Mouse (Mus musculus) cortical plate, adult 2 months (tissue): ENCODE data around the gene Fbxl13. TPM values are rescaled to one million over a fixed set of nuclear protein-coding genes. Genes with fewer than 3 reads are reported as not detected.
A peak's percentile ranks its signal among the peaks of the same experiment; 100 is the strongest.

Experiments used
- H3K27ac ChIP-seq: fragments of 200-500 bp; 2 replicates; pipeline ENCODE4 v1.5.1; 2012; ENCODE audit warnings: low read length, control low read depth, inconsistent platforms; ENCODE audit not compliant: insufficient read depth
- H3K4me1 ChIP-seq: fragments of 200-500 bp; 2 replicates; pipeline ENCODE4 v1.6.1; 2011; ENCODE audit warnings: low read length; ENCODE audit not compliant: control insufficient read depth, insufficient read depth
- H3K4me3 ChIP-seq: fragments of 200-500 bp; 2 replicates; pipeline ENCODE4 v1.5.1; 2011; ENCODE audit warnings: mild to moderate bottlenecking, low read length, control low read depth; ENCODE audit not compliant: insufficient read depth
- CTCF ChIP-seq: fragments of 200-500 bp; IDR thresholded peaks from 2 replicates; pipeline ENCODE4 v1.5.1; 2011; ENCODE audit warnings: mild to moderate bottlenecking, control low read depth, low read length; ENCODE audit not compliant: insufficient read depth; ENCODE audit errors: extremely low read depth
- POLR2A ChIP-seq: fragments of 200-500 bp; IDR thresholded peaks from 2 replicates; pipeline ENCODE4 v1.6.1; 2011; ENCODE audit warnings: mild to moderate bottlenecking, low read length, control low read depth; ENCODE audit not compliant: insufficient read depth; ENCODE audit errors: extremely low read depth
- polyA plus RNA-seq: library from polyadenylated mRNA; depleted of rRNA; stranded (reverse); fragments of >200 nt; gene quantifications from 2 replicates; pipeline ENCODE4 v1.2.3, GENCODE M21; 2012

Fbxl13 gene
- polyA plus RNA-seq, 1 experiment, result 0.48 TPM

- Histone ChIP-seq H3K27ac (no peak overlapping the region), H3K4me1 (no peaks in the 10 kb centered on the region), H3K4me3 (no peak overlapping the region)
- TF ChIP-seq POLR2A (no peak), CTCF (no peak)
These were observed 57.8 kb downstream of the Fbxl13 start for GRCm38 (mm10) chr5:21587683-21588082.

DNA sequence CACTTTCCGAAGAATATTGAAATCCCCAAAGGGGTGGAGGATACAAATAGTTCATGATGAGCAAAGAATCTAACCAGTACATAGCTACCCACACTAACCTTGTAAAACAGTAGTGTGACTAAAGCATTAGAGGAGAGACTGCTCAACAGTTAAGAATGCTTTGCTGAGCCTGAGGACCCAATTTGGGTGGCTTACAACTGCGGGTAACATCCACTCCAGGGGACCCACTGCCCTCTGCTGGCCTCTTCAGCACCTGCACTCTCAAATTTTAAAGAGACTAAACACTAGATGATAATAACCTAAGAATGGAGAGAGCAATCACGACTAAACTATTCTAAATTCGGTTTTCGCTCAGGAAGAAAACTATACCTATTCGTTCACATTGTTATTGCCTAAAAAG, 58.7 kb downstream of the Fbxl13 start:
- Histone ChIP-seq H3K4me3 (no peak overlapping the region), H3K4me1 (no peaks in the 10 kb centered on the region), H3K27ac (no peak overlapping the region)
- TF ChIP-seq POLR2A (no peak), CTCF (peak; percentile 58)

GRCm38 (mm10) chr5:21578136-21578535, 67.3 kb downstream of the Fbxl13 start:
- H3K27ac ChIP-seq, result no peak overlapping the region
- no peak for TF ChIP-seq POLR2A
- no peak for TF ChIP-seq CTCF
- no peak overlapping the region for H3K4me3 ChIP-seq
- H3K4me1 ChIP-seq, result 0 out of 2 replicates have a peak, but pooled peaks cover 1% of the 10 kb centered on the region

DNA sequence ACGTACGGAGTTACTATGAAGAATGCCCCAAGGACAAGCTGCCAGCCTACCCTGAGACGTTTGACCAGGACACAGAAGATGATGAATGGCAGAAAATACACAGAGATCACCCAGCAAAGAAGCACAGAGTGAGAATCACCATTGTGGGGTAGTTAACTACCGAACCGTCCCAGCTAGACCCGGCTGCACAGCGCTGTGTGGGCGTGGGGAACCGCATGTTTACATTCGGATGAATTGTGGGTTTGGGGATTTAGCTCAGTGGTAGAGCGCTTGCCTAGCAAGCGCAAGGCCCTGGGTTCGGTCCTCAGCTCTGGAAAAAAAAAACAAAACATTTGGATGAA, 70.3 kb downstream of the Fbxl13 start:
- Histone ChIP-seq H3K4me3 (no peak overlapping the region), H3K4me1 (peaks cover 1% of the 10 kb centered on the region; the same call in 1 of the 2 replicates), H3K27ac (no peak overlapping the region)
- no peak for TF ChIP-seq CTCF
- TF ChIP-seq POLR2A, result no peak

- Histone ChIP-seq H3K4me3 (no peak overlapping the region), H3K4me1 (peaks cover 1% of the 10 kb centered on the region; the same call in 1 of the 2 replicates), H3K27ac (no peak overlapping the region)
- TF ChIP-seq CTCF (no peak), POLR2A (no peak)
These were observed 70.8 kb downstream of the Fbxl13 start for GRCm38 (mm10) chr5:21574386-21575209.

DNA sequence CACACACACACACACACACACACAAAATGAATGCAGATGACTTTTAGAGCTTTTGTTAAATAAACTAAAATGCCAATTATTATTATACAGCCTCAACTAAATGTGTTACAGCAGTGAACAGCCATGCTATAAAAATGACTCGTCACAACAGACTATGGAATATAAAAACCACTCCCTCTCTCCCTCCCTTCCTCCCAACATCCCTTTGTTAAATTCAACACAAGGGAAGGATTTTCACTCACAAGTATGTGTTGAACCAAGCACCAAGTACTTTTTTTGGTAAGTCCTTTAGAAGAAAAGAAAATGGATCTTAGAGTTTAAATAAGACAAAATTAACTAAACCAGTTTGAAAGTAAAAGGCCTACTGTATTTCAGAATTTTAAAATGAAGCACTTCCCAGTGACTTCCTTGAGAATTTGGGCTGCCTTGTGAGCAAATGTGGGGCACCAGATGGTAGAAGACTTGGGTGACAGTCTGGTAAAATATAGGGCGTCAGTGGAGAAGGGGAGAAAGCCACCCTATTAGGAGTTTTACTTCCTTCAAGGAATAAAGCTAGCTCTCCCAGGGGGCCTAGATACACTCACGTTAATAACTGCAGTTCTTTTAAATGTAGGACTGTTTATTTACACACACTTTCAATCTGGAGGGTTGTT, 72.5 kb downstream of the Fbxl13 start:
- TF ChIP-seq POLR2A (no peak), CTCF (no peak)
- no peak overlapping the region for H3K4me3 ChIP-seq
- peaks cover 1% of the 10 kb centered on the region; the same call in 1 of the 2 replicates for H3K4me1 ChIP-seq
- H3K27ac ChIP-seq, result no peak overlapping the region

DNA sequence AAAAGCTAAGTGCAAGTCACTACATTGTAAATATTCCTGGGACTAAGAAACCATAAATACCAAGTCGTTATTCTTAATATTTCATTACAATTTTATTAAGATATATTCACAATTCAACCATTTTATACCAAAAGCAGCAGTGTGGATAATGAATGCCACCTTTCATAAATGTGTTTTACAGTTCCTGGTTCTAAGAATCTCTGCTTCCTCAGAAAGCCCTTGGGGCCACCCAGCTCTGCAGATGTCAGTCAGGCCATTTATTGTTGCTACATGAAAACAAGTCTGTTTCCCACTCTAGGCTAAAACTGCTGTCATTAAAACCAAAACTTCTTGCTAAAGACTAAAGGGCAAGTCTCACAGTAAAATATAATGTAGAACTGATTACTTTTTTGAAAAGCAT, 77.7 kb downstream of the Fbxl13 start:
- Histone ChIP-seq H3K4me1 (peaks cover 4% of the 10 kb centered on the region), H3K4me3 (no peak overlapping the region), H3K27ac (no peak overlapping the region)
- no peak for TF ChIP-seq CTCF
- TF ChIP-seq POLR2A, result no peak

DNA sequence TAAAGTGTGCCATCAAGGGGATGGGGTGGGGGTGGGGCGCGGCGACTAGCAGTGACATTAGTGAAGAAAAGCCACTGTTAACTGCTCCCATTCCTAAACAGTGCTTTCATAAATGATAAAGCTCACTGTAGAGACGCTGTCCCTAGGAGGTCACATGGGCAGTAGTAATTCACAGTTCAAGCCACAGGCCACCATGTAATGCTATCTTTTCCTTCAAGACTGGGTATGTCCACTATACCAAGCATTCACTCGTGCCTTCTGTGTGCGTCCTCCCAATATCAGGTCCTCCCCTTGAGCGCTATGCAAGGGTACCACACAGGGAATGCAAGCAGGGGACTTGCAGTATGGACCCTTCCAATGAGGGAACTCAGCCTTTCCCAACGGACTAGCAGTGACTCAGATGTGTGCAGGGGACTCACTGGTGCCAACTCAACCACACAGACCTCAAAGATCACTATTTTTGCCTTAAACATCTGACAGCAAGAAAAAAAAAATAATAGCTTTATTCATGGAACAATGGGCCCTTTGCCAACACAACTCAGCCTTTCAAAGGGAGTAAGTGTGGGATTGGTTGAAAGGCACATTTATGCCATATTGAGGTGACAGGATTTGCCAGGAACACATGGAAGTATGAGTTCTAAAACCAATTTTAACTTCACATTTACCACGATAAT, 79.9 kb downstream of the Fbxl13 start:
- Histone ChIP-seq H3K4me1 (peaks cover 4% of the 10 kb centered on the region; the same call in 1 of the 2 replicates), H3K4me3 (no peak overlapping the region), H3K27ac (no peak overlapping the region)
- TF ChIP-seq CTCF, result no peak
- TF ChIP-seq POLR2A, result no peak

GRCm38 (mm10) chr5:21563936-21564335, 81.5 kb downstream of the Fbxl13 start:
- Histone ChIP-seq H3K4me3 (no peak overlapping the region), H3K27ac (no peak overlapping the region), H3K4me1 (peaks cover 4% of the 10 kb centered on the region; the same call in 1 of the 2 replicates)
- TF ChIP-seq CTCF, result no peak
- no peak for TF ChIP-seq POLR2A

DNA sequence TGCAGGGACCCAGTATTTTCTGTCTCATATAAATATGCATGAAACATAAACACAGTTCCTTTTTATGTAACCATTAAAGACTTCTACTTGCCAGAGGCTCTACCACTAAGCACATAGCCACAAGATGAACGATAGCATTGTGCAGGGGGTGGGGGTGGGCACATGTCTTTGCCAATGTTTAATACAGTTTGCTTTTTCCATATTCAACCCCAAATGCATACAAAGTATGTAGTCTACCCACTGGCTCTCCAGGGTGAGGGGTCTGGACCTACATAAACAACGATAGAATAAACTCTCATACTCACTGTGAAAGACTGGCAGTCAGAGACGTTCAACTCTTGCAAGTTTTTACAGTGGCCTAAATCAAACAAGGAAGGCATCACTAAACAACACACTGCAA, 88.9 kb downstream of the Fbxl13 start:
- Histone ChIP-seq H3K27ac (no peak overlapping the region), H3K4me1 (peaks cover 1% of the 10 kb centered on the region; the same call in 1 of the 2 replicates), H3K4me3 (no peak overlapping the region)
- TF ChIP-seq CTCF, result no peak
- TF ChIP-seq POLR2A, result no peak
